Mouse (Mus musculus): ENCODE results near the gene Prpsap1. TPM values are rescaled to one million over a fixed set of nuclear protein-coding genes. Genes with fewer than 3 reads are reported as not detected.
"Not testable (repeated sequence)": the region's sequence is repeated elsewhere in the genome, so short reads cannot be mapped to it uniquely, and the experiment has no call there.

The Prpsap1 gene
- polyA plus RNA-seq, 1 experiment from 2014 or later: 217 TPM

GRCm38 (mm10) chr11:116504516-116504915 is 10.5 kb upstream of the Prpsap1 start:
- Histone ChIP-seq H3K4me3 (ENCODE audit: low read length) (no peak overlapping the region), H3K4me2 (replicated peaks; ENCODE audit: low read depth, low read length) (no peak overlapping the region), H3K9ac (replicated peaks; ENCODE audit: low read length) (no peak overlapping the region), H3K9me3 (ENCODE audit: low read length) (no peaks in the 10 kb centered on the region), H3K27ac (ENCODE audit: low read length) (no peak overlapping the region), H3K27me3 (ENCODE audit: insufficient read depth, low read length) (no peaks in the 10 kb centered on the region), H3K36me3 (ENCODE audit: insufficient read depth, low read length) (no peaks in the 10 kb centered on the region), H3K4me1 (ENCODE audit: insufficient read depth, low read length) (no peaks in the 10 kb centered on the region)
- WGBS: 91% methylated on average over 17 of the region's 17 CpGs
- ATAC-seq (ENCODE audit: low FRiP score, low TSS enrichment): no peak

GRCm38 (mm10) chr11:116501005-116501746 is 7.2 kb upstream of the Prpsap1 start:
- Histone ChIP-seq H3K9ac (replicated peaks; ENCODE audit: low read length) (no peak overlapping the region), H3K27ac (ENCODE audit: low read length) (no peak overlapping the region), H3K36me3 (ENCODE audit: insufficient read depth, low read length) (no peaks in the 10 kb centered on the region), H3K27me3 (ENCODE audit: insufficient read depth, low read length) (no peaks in the 10 kb centered on the region), H3K4me1 (ENCODE audit: insufficient read depth, low read length) (no peaks in the 10 kb centered on the region), H3K4me3 (ENCODE audit: low read length) (no peak overlapping the region), H3K4me2 (replicated peaks; ENCODE audit: low read depth, low read length) (no peak overlapping the region), H3K9me3 (ENCODE audit: low read length) (no peaks in the 10 kb centered on the region)
- 30% methylated on average over 7 of the region's 7 CpGs for WGBS
- ATAC-seq (ENCODE audit: low FRiP score, low TSS enrichment): peak; percentile 44; the same call in 1 of the 2 replicates

GRCm38 (mm10) chr11:116499018-116499417 is 5.0 kb upstream of the Prpsap1 start:
- Histone ChIP-seq H3K4me3 (ENCODE audit: low read length) (peak overlapping the region; percentile 35; the same call in 1 of the 2 replicates), H3K4me1 (ENCODE audit: insufficient read depth, low read length) (no peaks in the 10 kb centered on the region), H3K9me3 (ENCODE audit: low read length) (no peaks in the 10 kb centered on the region), H3K9ac (replicated peaks; ENCODE audit: low read length) (peak overlapping the region; percentile 56; the same call in 1 of the 2 replicates), H3K36me3 (ENCODE audit: insufficient read depth, low read length) (no peaks in the 10 kb centered on the region), H3K4me2 (replicated peaks; ENCODE audit: low read depth, low read length) (peak overlapping the region; percentile 54), H3K27ac (ENCODE audit: low read length) (no peak overlapping the region), H3K27me3 (ENCODE audit: insufficient read depth, low read length) (no peaks in the 10 kb centered on the region)
- no peak for ATAC-seq (ENCODE audit: low FRiP score, low TSS enrichment)
- WGBS: 53% methylated on average over 6 of the region's 6 CpGs

- Histone ChIP-seq H3K4me2 (replicated peaks; ENCODE audit: low read depth, low read length) (peak overlapping the region; percentile 54), H3K4me1 (ENCODE audit: insufficient read depth, low read length) (0 out of 2 replicates have a peak, but pooled peaks cover 3% of the 10 kb centered on the region), H3K36me3 (ENCODE audit: insufficient read depth, low read length) (no peaks in the 10 kb centered on the region), H3K27me3 (ENCODE audit: insufficient read depth, low read length) (no peaks in the 10 kb centered on the region), H3K27ac (ENCODE audit: low read length) (no peak overlapping the region), H3K9ac (replicated peaks; ENCODE audit: low read length) (peak overlapping the region; percentile 56), H3K4me3 (ENCODE audit: low read length) (peak overlapping the region; percentile 35), H3K9me3 (ENCODE audit: low read length) (no peaks in the 10 kb centered on the region)
- WGBS: 34% methylated on average over 34 of the region's 34 CpGs
- no peak for ATAC-seq (ENCODE audit: low FRiP score, low TSS enrichment)
Measured at GRCm38 (mm10) chr11:116498596-116498995, 4.6 kb upstream of the Prpsap1 start.

- no peak overlapping the region for H3K9ac ChIP-seq (replicated peaks; ENCODE audit: low read length)
- 0 out of 2 replicates have a peak, but pooled peaks cover 5% of the 10 kb centered on the region for H3K4me1 ChIP-seq (ENCODE audit: insufficient read depth, low read length)
- H3K27ac ChIP-seq (ENCODE audit: low read length): no peak overlapping the region
- H3K9me3 ChIP-seq (ENCODE audit: low read length): no peaks in the 10 kb centered on the region
- no peak for ATAC-seq (ENCODE audit: low FRiP score, low TSS enrichment)
- no peaks in the 10 kb centered on the region for H3K27me3 ChIP-seq (ENCODE audit: insufficient read depth, low read length)
- no peak overlapping the region for H3K4me2 ChIP-seq (replicated peaks; ENCODE audit: low read depth, low read length)
- 80% methylated on average over 4 of the region's 4 CpGs for WGBS
- H3K4me3 ChIP-seq (ENCODE audit: low read length): no peak overlapping the region
- no peaks in the 10 kb centered on the region for H3K36me3 ChIP-seq (ENCODE audit: insufficient read depth, low read length)
Measured at GRCm38 (mm10) chr11:116497313-116497712, 3.3 kb upstream of the Prpsap1 start.

- WGBS: 36% methylated on average over 13 of the region's 13 CpGs
- 0 out of 2 replicates have a peak, but pooled peaks cover 8% of the 10 kb centered on the region for H3K4me1 ChIP-seq (ENCODE audit: insufficient read depth, low read length)
- no peaks in the 10 kb centered on the region for H3K27me3 ChIP-seq (ENCODE audit: insufficient read depth, low read length)
- no peak overlapping the region for H3K4me2 ChIP-seq (replicated peaks; ENCODE audit: low read depth, low read length)
- H3K27ac ChIP-seq (ENCODE audit: low read length): peak overlapping the region; percentile 62
- H3K36me3 ChIP-seq (ENCODE audit: insufficient read depth, low read length): no peaks in the 10 kb centered on the region
- H3K4me3 ChIP-seq (ENCODE audit: low read length): no peak overlapping the region
- H3K9ac ChIP-seq (replicated peaks; ENCODE audit: low read length): no peak overlapping the region
- H3K9me3 ChIP-seq (ENCODE audit: low read length): no peaks in the 10 kb centered on the region
- ATAC-seq (ENCODE audit: low FRiP score, low TSS enrichment): 0 out of 2 replicates have a peak, but pooled peaks have one; percentile 28
Measured at GRCm38 (mm10) chr11:116494474-116495174, 622 bp upstream of the Prpsap1 start.

GRCm38 (mm10) chr11:116493191-116493590 is 811 bp downstream of the Prpsap1 start:
- Histone ChIP-seq H3K9ac (replicated peaks; ENCODE audit: low read length) (no peak overlapping the region), H3K4me2 (replicated peaks; ENCODE audit: low read depth, low read length) (no peak overlapping the region), H3K27me3 (ENCODE audit: insufficient read depth, low read length) (no peaks in the 10 kb centered on the region), H3K36me3 (ENCODE audit: insufficient read depth, low read length) (no peaks in the 10 kb centered on the region), H3K9me3 (ENCODE audit: low read length) (peaks cover 3% of the 10 kb centered on the region; the same call in 1 of the 2 replicates), H3K4me1 (ENCODE audit: insufficient read depth, low read length) (peaks cover 17% of the 10 kb centered on the region), H3K27ac (ENCODE audit: low read length) (no peak overlapping the region), H3K4me3 (ENCODE audit: low read length) (no peak overlapping the region)
- ATAC-seq (ENCODE audit: low FRiP score, low TSS enrichment): no peak
- 69% methylated on average over 5 of the region's 5 CpGs for WGBS

GRCm38 (mm10) chr11:116492507-116492906 is 1.5 kb downstream of the Prpsap1 start:
- H3K4me1 ChIP-seq (ENCODE audit: insufficient read depth, low read length): peaks cover 17% of the 10 kb centered on the region
- 67% methylated on average over 1 of the region's 1 CpGs for WGBS
- ATAC-seq (ENCODE audit: low FRiP score, low TSS enrichment); H3K9ac ChIP-seq (replicated peaks; ENCODE audit: low read length); H3K36me3 ChIP-seq (ENCODE audit: insufficient read depth, low read length); H3K4me3 ChIP-seq (ENCODE audit: low read length); H3K9me3 ChIP-seq (ENCODE audit: low read length); H3K27me3 ChIP-seq (ENCODE audit: insufficient read depth, low read length); H3K4me2 ChIP-seq (replicated peaks; ENCODE audit: low read depth, low read length); H3K27ac ChIP-seq (ENCODE audit: low read length): not testable (repeated sequence)

GRCm38 (mm10) chr11:116491338-116491737 is 2.7 kb downstream of the Prpsap1 start:
- peak overlapping the region; percentile 75 for H3K4me2 ChIP-seq (replicated peaks; ENCODE audit: low read depth, low read length)
- no peak overlapping the region for H3K27ac ChIP-seq (ENCODE audit: low read length)
- H3K9me3 ChIP-seq (ENCODE audit: low read length): peaks cover 3% of the 10 kb centered on the region; the same call in 1 of the 2 replicates
- WGBS: 74% methylated on average over 6 of the region's 6 CpGs
- no peak overlapping the region; the same call in 1 of the 2 replicates for H3K4me3 ChIP-seq (ENCODE audit: low read length)
- peaks cover 13% of the 10 kb centered on the region for H3K36me3 ChIP-seq (ENCODE audit: insufficient read depth, low read length)
- H3K4me1 ChIP-seq (ENCODE audit: insufficient read depth, low read length): peaks cover 17% of the 10 kb centered on the region
- no peak for ATAC-seq (ENCODE audit: low FRiP score, low TSS enrichment)
- H3K9ac ChIP-seq (replicated peaks; ENCODE audit: low read length): no peak overlapping the region
- H3K27me3 ChIP-seq (ENCODE audit: insufficient read depth, low read length): no peaks in the 10 kb centered on the region

All from kidney, embryonic 16.5 days (tissue).